Mouse (Mus musculus) urinary bladder, postnatal 36 days (tissue): Measurements from ENCODE around the gene Cracr2b.
A peak's percentile ranks its signal among the peaks of the same experiment; 100 is the strongest.

Source experiments
- DNase-seq, 2 experiments: peaks; one replicate each; pipeline ENCODE4 v3.0.0; 2022; ENCODE audit warnings: low spot score in 2 of 2, mixed read lengths in 1 of 2

Cracr2b gene

DNA sequence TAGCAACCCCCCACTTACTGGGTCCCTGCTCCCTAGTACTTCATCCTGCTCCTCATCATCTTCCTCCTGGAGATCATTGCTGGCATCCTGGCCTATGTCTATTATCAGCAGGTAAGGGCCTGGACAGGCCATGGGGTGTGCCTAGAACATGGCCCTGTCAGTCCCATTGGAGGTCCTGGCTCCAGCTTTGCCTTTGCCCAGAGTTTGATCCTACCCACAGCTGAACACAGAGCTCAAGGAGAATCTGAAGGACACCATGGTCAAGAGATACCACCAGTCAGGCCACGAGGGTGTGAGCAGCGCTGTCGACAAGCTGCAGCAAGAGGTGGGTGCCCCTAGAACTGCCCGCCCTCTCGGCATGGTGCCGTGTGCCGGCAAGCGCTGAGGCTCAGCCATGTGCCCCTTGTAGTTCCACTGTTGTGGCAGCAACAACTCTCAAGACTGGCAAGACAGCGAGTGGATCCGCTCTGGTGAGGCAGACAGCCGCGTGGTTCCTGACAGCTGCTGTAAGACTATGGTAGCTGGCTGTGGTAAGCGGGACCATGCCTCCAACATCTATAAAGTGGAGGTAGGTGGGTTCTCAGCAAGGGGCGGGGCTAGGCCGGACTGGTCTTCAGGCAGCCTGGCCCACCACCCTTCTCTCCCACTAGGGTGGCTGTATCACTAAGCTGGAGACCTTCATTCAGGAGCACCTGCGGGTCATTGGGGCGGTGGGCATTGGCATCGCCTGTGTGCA lies 9.2 kb downstream of the Cracr2b start:
- DNase-seq, result no peak

DNA sequence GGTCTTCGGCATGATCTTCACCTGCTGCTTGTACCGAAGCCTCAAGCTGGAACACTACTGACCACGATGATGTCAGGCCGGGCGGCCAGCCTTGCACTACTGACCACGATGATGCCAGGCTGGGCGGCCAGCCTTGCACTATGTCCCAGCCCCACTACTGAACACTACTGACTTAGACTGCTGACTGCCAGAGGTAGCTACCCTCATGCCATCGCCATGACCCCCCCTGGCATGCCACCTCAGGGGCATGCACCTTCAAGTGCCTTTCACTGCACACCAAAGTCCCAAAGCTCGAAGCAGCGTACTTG lies 9.7 kb downstream of the Cracr2b start:
- no peak for DNase-seq

DNA sequence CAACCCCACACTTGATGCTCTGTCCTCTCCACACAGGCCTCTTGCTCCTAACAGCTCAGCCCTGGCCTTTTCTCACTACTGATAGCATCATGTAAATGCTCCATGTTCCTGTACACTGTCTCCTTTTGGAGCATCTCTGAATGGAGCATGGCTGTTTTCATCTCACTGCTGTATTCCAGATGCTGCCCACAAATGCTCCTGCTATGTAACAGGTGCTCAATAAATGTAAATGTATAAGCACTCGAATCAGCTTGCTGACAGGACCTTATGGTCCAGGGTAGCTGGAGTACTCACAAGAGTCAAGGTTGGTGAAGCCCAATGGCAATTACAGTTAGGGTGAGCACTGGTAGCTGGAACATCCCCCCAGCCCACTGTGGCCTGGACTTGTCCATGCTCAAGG lies 10.3 kb downstream of the Cracr2b start:
- no peak for DNase-seq

DNA sequence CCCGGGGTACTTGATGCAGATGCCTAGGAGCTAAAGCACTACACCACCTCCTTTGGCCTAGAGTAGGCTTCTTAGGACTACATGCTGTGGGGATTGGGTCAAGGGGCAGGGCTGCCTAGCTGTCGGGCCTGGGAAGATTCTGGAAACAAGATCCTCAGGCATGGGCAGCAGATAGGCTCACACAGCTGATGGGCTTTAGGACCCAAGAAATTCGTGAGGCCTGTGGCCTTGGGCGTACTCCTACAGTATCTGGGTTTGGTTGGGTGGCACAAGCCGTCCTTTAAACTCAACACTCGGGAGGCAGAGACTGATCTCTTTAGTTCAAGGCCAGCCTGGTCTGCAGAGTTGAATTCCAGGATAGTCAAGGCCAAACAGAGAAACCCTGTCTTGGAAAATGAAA lies 11.3 kb downstream of the Cracr2b start:
- DNase-seq, result no peak

DNA sequence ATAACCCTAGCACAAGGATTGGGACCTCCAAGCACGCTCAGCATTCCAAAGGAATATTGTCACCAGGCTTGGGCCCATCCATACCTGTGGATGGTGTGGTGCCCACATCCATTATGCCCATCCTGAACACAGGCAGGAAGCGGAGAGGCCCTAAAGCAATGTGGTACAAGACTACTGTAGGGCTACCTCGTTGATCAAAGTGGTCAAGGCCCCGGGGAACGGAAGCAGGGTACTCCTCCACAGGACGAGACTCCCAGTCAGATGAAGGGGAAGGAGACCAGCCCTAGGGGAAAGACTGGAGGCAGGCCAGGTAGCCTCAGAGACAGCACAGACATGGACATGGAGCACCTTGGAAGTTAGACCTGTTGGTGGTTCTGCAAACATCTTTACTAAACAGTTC lies 11.9 kb downstream of the Cracr2b start:
- DNase-seq, result no peak

DNA sequence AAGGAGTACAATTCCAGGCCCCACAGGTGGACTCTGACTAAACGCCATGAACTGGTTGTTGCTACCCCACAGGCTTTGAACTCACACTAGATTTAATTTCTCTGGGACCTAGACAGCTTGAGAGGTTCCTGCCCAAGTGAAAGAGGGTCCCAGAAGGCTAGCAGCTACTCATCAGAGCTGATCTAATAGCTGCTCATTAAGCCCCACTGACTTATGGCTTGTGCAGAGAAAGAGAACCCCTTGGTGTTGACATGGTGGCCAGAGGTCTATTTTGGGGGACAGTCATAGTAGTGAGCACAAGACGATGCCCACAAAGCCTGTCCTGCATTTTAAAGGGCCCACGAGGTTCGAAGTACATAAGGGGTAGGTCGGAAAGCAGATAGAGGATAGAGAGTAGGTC lies 13.3 kb downstream of the Cracr2b start:
- no peak for DNase-seq

DNA sequence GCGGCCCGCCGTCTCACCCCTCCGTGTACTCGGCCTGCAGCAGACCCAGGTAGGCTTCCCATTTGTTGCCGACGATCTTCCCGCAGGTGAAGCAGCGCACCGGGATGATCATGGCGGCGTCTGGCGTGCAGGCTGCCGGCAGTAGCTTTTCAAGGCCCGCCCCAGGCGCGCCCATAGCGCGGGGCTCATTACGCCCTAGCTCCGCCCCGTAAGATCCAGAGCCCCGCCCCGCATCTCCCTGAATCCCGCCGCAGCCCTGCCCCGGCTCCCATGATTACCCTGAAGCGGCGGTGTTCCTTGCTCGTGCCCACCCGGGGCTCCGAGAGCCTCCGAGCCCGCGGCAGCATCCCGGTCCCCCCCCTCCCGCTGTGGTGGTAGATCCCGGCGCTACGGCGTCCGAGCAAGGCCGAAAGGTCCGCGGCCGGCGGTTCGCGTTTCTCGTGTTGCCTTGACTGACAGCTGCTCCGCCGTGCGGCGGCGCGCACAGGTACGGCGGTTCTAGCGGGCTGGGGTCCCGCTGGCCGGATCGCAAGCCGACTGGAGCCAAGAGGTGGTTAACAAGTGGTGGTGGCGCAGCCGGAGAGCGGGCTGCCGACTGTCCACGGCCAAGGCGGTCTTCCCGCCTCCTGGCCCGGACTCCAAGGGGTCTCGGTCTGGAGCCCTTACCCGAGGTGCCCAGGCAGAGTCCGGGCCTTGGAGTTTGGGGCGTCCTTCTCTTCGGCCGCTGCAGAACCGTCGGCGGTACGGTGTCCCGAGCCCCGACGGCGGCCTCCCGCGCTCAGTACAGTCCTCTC lies 14.3 kb downstream of the Cracr2b start, which contains the start of the genes Polr2l and Tspan4:
Gene Polr2l, minus strand, starts transcription at position 122 of the 794 bp plus-strand sequence.
Gene Tspan4, plus strand, starts transcription at position 230 of the 794 bp plus-strand sequence.
- DNase-seq, result peak; percentile 80 to 83

DNA sequence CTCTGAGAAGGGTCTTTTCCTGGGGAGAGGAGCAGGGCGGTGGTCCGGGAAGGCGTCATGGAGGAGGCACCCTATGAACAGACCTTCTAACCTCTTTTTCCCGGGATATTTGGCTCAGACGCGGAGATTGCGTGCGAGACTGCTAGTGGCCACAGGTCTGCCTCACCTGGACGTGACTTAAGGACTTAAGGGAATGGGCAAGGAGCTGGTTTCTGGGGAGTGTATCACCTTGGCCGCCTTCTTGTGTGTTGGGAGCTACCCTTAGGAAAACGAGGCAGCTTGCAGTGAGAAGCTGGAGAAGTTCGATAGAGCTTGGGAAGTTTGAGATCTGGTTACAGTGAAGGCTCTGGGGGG lies 14.9 kb downstream of the Cracr2b start:
- no peak for DNase-seq

DNA sequence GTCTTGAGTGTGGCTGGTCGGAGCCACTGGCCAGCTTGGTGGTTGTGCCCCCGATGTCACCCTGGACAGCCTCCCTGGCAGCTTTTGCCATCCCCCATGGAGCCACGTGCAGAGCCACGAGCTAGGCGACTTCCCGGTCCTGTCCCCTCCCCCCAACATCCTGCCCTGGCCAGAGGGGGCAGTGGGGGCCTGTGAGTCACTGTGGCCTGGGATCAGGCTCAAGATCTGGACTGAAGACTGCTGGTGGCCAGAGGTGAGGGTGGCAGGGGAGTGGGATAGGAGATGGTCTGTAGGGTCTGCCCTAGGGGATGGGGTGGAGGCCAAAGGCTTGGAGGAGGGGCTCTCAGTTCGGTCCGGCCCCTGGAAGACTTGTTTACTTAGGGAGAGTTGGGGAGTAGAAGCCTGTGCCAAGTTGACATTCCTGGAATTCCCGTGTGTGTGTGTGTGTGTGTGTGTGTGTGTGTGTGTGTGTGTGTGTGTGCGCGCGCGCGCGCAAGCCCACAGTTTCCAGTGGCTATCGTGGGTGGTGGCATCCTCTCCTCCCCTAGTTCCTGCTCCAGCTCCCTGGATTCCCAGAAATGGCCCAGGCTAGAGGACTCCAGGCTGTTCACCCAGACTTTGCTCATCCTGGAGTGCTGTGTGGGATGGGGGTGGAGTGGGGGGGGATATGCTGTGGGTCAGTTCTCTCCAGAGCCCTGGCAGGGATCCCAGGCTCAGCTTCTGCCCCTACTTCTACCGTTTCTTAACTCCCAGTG lies 15.5 kb downstream of the Cracr2b start:
- DNase-seq, result peak; percentile 82 to 86

DNA sequence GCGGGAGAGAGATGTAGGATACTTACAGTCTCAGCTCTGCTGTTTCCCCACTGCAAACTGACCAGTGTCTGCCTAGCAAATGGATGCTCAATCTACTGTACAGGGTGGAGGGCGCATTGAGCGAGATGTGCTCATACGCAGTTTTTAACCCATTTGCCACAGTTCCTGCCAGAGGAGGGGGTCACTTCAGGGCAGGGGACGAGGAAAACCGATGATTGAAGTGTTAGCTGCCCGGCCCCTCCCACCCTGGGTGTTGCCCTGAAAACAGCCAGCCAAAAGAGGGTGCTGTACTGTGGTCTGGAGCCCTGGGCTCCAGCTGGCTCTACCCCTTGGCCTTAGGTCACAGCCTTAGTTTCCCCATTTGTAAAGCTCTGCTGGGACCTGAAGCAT lies 16.1 kb downstream of the Cracr2b start:
- DNase-seq, result no peak

DNA sequence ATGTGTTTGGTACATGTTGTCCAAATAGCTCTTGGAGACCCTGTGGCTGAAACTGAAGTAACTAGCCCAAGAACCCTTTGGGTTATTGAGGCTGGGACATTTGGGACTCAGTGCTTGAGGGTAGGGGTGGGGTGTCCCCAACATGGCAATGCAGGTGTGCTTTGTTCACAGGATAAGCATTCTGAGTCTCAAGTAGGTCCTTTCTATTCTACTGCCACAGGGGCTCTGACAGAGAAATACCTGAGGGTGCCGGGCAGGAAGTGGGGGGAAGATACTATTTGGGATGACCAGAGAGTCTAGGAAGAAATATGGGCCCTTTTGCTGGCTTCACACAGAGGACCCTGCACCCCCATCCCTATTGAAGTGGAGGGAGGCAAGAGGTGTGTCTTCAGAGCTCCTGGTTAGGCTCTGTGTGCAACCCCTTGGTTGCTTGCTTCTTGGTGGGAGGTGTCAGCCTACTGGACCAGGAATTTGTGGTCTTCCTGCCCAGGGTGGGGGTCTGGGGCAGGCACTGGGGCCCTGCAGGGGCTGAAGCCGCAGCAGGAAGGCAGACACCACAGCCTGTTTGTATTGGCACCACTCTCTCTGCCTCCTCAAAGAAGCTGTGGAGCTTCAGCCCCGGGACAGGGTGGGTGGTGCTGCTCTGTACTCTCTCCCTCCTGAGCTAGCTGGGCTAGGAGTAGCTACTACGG lies 16.8 kb downstream of the Cracr2b start:
- no peak for DNase-seq

DNA sequence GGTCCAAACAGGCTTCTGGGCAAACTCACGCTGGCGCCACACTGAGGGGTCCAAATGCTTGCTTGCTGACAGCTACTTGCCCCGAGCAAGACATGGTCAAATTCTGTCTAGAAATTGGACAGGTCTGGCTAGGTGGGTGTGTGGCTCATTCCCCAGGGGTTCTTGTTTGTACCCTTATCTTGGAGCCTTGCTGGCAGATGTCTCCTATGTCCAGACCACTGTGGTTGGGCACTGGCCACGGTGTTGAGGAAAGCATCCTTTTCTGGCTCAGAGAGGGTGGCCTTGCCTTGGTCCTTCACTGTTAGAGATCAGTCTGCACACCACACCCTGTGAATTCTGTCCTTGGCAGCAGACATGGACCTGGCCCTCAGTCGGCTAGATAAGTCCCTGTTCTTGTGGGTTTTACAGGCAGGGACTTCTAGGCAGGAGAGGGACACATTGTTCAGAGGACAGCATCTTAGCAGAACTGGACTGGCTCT lies 17.4 kb downstream of the Cracr2b start:
- DNase-seq, result no peak

DNA sequence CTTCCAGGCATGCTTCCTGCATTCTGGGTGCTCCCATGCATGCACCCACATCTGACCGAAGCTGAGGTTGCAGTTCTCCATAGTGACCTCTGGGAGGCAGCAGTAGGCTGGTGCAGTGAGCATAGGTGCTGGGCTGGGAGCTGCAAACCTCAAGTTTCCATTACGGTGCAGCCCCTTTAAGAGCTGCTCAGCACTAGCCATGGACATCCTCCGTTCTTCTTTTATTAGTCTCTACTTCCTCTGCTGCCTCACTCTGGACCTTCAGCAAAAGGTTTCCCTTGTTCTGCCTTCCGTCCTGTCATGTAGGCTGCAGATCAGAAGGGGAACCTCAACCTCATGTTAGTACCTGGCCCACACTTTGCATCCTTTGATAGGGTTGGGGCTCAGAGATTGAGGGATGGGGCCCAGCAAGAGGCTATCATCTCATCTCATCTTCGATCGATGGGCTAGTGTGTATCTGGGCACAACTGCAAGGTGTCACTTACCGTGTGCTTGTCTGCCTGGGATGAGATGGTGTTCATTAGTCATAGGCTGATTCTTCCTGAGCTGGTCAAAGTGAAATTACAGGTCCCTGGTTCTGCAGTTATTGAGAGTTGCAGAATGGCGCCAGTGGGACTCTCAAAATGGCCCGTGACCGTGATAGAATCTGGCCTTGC lies 20.1 kb downstream of the Cracr2b start:
- no peak for DNase-seq

DNA sequence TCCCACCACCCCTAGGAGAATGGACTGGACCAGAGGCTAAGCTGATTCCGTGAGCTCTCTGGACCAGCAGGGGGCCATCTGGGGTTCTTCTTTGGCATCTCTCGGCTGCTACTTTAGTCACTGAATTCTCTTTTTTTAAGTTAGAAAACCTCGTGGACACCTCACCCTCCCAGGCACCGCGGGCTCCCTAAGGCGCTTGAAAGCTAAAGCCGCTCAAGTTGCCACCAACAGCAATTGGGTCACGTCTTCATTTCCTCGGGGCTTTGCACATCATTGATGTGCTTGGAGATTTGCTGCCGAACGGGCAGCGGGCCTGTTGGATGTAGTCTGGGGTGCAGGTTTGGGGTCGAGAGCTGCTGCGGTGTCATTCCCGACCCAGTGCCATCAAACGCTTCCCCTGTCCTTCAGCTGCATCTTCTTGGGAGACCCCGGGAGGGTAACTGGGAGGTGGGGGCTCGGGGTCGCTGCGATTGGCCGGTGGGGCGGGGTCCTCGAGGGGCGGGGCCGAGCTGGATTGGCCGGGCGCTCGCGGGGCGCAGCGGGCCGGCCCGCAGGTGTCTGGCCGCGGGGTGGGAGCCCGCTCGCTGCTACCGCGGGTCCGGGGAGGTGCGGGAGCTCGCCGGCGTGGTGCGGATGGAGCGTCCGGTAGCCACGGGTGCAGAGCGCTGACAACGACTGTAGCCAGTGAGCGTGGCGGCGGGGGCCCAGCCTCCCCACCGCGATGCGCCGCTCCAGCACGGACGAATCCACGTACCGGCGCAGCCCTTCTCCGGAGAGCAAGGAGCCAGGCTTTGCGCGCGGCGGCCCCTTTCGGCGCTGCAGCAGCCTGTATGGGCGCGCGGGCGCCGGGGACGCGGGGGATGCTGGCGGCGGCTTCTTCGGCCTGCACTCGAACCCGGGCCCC lies 20.9 kb downstream of the Cracr2b start:
- DNase-seq, result no peak

DNA sequence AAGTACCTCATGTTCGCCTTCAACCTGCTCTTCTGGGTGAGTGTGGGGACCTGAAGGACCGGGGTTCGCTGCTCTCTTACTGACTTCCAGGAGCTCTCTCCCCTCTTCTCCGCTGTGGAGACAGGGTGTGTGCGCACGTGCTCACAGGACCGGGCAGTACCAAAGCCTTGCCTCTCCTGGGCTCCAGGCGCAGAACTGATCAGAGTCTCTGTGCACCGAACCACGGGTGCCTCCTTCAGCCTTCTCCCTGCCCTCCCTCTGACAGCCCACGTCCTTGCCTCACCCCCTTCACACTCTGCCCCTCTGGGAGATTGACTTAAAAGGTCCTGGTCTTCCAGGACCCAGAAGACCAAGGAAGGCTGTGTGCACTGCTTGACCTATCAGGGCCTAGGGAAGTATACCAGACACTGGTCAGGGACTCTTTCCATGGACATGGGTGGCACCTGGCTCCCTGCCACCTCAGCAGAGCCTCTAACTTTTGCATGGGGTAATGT lies 21.7 kb downstream of the Cracr2b start:
- DNase-seq, result no peak

DNA sequence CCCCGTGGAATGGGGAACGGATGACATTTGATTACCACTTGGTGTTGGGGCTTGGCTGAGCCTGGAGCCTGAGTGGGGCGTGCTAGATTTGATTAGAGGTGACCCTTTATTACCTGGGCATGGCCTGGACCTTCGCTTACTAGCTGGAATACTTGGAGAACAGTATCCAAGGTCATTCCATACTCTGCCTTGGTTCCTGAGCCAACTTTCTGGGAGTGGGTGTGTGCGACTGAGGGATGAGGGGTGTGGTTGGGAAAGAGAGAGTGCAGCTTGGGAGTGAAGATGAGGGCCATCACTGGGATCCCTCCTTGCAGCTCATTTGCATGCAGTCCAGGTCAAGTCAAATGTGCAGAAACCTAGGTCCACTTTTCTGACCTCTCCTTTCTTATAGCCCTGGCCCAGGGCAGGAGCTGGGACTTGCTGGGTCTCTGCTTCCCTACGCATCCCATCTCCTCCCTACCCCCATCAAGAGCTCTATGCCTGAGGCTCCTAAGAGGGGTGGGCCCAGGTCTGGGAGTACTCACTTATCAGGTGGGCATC lies 22.3 kb downstream of the Cracr2b start:
- DNase-seq, result no peak

DNA sequence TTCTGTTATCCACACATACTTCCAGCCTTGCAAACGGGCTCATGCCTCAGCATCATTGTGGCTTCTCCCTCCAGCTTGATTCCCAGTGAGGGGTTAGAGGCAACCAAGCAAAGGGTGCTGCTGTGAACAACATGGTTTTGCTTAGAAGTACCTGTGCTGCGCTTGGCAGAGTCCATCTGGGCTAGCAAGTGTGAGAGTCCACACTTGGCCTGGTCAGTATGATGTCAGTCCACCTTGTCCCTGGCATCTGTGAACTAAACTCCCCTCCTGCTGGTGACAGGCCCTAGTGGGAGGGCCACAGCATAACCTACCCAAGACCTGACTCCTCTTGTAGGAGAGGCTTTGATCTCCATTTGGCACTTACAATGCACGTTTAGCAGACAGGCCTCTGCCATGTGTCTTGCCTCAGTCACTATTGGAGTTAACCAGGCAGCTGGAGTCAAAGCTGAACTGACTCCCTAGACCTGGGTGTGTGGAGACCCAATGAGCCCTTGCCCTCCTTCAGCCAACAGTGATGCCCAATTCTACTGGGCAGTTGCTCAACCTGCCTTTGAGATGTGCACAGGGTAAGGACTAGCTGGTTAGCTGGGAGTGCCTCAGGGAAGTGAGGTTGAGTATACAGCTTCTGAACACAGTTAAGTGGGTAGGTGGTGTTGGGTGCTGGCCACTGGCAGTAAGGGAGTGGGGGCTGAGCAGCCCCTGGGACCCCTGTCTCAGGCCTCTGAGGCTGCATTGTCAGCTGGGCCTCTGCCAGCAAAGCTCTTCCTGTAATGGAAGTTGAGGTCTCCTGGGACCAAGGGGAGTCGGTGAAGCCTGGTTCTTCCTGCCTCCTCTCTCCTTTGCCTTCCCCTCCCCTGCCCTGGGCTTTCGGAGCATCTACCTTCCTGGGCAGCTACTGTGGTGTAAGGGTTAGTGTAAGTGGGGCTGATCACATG lies 23.6 kb downstream of the Cracr2b start:
- DNase-seq, result no peak

DNA sequence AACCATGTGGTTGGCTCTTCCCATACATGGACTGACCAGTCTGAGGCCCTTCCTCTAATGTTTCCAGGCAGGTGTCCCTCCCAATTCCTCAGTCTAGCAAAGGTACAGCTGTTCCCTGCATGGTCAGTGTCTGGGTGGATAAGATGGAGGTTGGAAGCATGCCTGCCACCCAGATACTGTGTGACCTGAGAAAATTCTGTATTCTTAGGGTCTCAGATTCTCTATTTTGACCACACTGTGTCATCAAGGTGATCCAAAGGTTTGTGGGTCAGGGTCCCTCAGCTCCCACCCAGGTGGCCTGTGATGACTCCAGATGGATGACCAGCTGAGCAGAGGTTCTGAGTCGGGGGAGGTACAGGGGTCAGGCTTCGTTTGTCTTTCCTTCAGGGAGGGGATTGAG lies 24.3 kb downstream of the Cracr2b start:
- DNase-seq, result no peak

DNA sequence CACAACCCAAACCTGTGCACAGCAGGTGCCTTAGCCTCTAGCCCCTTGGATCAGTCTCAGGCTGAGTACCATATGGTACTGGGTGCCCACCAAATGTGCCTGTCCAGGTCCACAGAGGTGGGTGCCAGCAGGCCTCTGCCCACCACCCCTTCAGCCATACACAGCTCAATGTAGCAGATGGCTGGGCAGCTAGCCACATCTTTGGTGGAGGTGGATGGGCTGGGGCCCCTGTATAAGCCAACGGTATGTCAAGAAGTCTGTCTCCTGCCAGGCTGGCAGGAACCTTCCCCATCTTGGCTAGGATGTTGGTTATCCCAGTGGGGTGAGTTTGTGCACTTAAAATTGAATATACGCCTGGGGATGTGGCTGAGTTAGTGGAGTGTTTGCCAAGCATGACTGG lies 24.7 kb downstream of the Cracr2b start:
- DNase-seq, result no peak
